Mouse (Mus musculus): ENCODE measurements around the gene Gm428.
"Not testable (repeated sequence)": the region's sequence is repeated elsewhere in the genome, so short reads cannot be mapped to it uniquely, and the experiment has no call there.

GRCm38 (mm10) chr4:73683216-73683615 is at the start of gene Gm428:
- TF ChIP-seq CTCF (IDR thresholded peaks at IDR 0.05; ENCODE audit: low read depth, low read length); POLR2A (IDR thresholded peaks at IDR 0.05; ENCODE audit: borderline replicate concordance, low read depth, low read length): not testable (repeated sequence)

Measured in bone marrow macrophage, adult 2 months (primary cell).